Mouse (Mus musculus): ENCODE measurements around the gene Dhx8.

DNA sequence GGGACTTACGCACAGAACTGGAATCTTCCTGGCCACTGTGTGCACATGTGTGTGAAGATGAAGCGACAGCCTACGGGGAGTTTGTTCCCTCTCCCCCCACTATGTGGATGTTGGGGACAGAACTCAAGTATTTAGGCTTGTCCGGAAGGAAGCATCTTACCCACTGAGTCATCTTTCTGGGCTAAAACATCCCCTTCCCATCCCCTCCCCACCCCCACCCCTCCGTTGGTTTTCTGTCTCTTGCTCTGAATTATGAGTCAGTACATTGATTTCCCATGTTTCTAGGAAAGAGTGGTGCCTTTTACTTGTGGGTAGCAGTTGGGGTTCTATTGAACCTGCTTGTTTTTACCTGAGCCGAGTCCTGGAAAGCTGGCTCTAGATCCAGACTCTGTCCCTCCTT lies 36.0 kb downstream of the Dhx8 start:
- TF ChIP-seq GATA1 (IDR thresholded peaks at IDR 0.05; ENCODE audit: borderline replicate concordance, low read length), result no peak
- TF ChIP-seq FLI1 (IDR thresholded peaks at IDR 0.05; ENCODE audit: low read length), result no peak

All from megakaryocyte, embryonic 14.5 days (primary cell).